Mouse (Mus musculus) B cell, adult 62 days (primary cell): ENCODE results near the gene Cer1. TPM values are rescaled to one million over a fixed set of nuclear protein-coding genes. Genes with fewer than 3 reads are reported as not detected.

ENCODE experiments used
- total RNA-seq: library from RNA; stranded (reverse); gene quantifications from 4 replicates; pipeline ENCODE4 v1.2.4, GENCODE M21; 2023

Cer1 gene
- total RNA-seq, result not detected in 4 replicates

DNA sequence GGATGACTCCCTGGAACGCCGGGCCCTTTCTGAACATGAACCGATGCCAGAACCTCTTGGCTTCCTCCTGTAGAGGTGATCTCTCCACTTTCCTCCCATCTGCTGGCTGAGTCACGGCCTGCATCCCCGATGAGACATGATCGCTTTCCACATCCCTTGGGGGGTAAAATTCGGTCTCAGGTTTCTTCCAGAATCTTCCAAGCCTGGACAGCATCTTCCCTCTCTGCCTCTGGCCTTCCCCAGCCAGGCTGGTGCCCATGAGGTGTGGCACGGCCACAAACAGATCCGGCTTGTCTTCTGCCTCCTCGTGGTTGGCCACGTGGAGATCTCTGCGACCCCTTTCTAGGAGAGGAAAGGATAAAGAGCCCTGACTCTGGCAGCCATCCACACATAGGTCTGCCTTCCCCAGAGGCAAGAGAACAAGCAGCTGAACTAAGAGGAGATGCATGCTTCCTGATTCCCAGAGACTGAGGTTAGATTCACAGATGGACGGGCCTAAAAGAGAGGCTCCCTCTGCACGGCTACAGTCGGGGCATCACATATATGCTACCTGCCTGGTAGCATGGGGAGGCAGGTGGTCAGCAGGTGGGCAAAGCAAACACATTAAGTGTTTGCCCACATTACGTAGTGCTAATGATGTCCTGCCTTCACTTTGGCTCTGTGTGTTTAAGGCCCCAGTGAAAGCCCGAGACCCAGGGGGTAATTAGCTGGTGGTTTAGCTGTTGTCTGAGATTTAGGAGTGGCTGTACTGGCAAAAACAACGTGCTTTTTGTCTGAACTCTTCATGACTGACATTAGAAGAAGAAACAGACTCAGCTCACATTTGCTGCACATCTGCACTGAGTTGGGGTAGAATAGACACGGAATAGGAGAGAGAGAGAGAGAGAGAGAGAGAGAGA is at the start of gene Cer1:
TSS of gene Cer1 (minus strand) at position 513 of the 899 bp plus-strand sequence.

DNA sequence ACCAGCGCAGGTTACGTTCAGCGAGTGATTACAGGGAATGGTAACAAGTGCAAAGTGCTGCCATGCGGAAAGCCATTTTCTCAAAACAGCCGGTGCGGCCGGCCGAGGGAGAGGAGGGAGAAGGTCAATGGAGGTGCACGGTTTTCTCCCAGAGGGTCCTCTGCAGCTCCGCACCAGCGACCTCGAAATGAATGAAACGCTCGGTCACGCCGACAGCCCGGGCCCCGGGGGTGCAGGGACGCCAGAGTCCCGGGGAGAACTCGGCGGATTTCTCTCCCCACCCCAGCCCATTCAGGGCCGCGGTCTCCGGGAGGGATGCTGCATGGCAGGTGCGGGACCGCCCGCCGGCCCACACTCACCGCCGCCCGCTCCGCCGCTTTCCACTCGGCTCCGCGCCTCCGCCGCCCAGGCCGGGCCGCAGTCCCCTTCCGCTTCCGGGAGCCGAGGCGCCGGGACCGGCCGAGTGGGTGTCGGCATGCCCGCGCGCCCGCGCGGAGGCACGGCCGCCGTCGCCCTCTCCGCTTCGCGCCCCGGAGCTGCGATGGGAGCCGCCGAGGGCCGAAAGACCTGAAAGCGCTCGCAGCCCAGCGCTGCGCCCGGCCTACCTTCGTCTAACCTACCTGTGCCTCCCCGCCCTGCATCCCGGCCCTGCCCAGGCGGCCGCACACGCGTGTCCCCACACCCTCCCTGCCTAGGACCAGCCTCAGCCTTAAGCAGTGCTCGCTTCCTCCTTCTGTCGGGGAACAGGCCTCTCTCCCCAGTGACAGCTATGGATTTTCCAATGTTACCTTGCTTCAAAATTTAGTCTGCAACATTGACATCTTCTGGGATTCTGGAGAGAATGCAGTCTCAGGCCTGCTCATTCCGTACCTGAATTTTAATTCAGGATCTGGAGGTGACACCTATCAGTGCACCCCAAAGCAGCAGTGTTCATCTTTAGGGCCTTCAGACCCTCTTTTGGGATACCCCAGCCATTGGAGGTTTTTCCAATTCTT is 25.5 kb downstream of the Cer1 start, which contains the start of gene Zdhhc21:
TSS of gene Zdhhc21 (minus strand) at position 828 of the 995 bp plus-strand sequence.

Other genes starting within 250 kb of the Cer1 start
- gene Nfib, start 179.4 kb downstream of the Cer1 start, total RNA-seq, result 0.09 to 0.32 TPM (median 0.15 TPM) in 3 of 4 replicates, not detected in the other
- 15.2 to 22.6 TPM (median 19.7 TPM) in 4 replicates for gene Zdhhc21, start 25.2 kb downstream of the Cer1 start, total RNA-seq
- gene Frem1, start 167.2 kb upstream of the Cer1 start, total RNA-seq, result not detected in 4 replicates